Mouse (Mus musculus) hindbrain, embryonic 11.5 days (tissue): ENCODE measurements around the gene Myh1. TPM values are rescaled to one million over a fixed set of nuclear protein-coding genes. Genes with fewer than 3 reads are reported as not detected.

Source experiments
- ATAC-seq: fragments of 200-750 bp; cut with Nextera tagmentation; 2 replicates; pipeline ENCODE4 v1.8.0; 2017; ENCODE audit warnings: mild to moderate bottlenecking, moderate TSS enrichment, moderate library complexity; ENCODE audit not compliant: low FRiP score
- DNase-seq: peaks from one replicate; pipeline ENCODE4 v3.0.0-alpha.2; 2015; ENCODE audit warnings: low spot score
- H3K27ac ChIP-seq: fragments of 300-500 bp; sonication (generic); 2 replicates; pipeline ENCODE4 v1.5.1; 2014; ENCODE audit warnings: mild to moderate bottlenecking, low read depth, low read length
- H3K27me3 ChIP-seq: fragments of 300-500 bp; sonication (generic); 2 replicates; pipeline ENCODE4 v1.6.1; 2014; ENCODE audit warnings: mild to moderate bottlenecking, low read length, moderate library complexity, mixed read lengths; ENCODE audit not compliant: control insufficient read depth, insufficient read depth
- H3K36me3 ChIP-seq: fragments of 300-500 bp; sonication (generic); 2 replicates; pipeline ENCODE4 v1.6.1; 2014; ENCODE audit warnings: mild to moderate bottlenecking, low read length, moderate library complexity, mixed read lengths; ENCODE audit not compliant: control insufficient read depth, insufficient read depth
- H3K4me1 ChIP-seq: fragments of 300-500 bp; sonication (generic); replicated peaks from 2 replicates; pipeline ENCODE4 v1.6.1; 2014; ENCODE audit warnings: low read length, mixed read lengths; ENCODE audit not compliant: control insufficient read depth, insufficient read depth
- H3K4me2 ChIP-seq: fragments of 300-500 bp; sonication (generic); replicated peaks from 2 replicates; pipeline ENCODE4 v1.6.1; 2014; ENCODE audit warnings: mild to moderate bottlenecking, low read depth, low read length
- H3K4me3 ChIP-seq: fragments of 300-500 bp; sonication (generic); 2 replicates; pipeline ENCODE4 v1.5.1; 2014; ENCODE audit warnings: low read depth, low read length
- H3K9ac ChIP-seq: fragments of 300-500 bp; sonication (generic); 2 replicates; pipeline ENCODE4 v1.6.1; 2014; ENCODE audit warnings: low read depth, low read length
- H3K9me3 ChIP-seq: fragments of 300-500 bp; sonication (generic); 2 replicates; pipeline ENCODE4 v1.6.1; 2016; ENCODE audit warnings: low read length; ENCODE audit not compliant: control insufficient read depth
- WGBS: fragments of 180-500 bp; shearing (Covaris S2); extraction: QIAGEN DNeasy Blood & Tissue Kit; methylation state at CpG from one replicate; pipeline ENCODE4 v1.1.7; 2014; 5-methylcytosine and 5-hydroxymethylcytosine counted together
- polyA plus RNA-seq: library from polyadenylated mRNA; unstranded; fragments of >200 nt; fragmentation: Nextera tagmentation; extraction: Ambion mirVana; gene quantifications from 2 replicates; pipeline ENCODE4 v1.2.1, GENCODE M21; 2014

The Myh1 gene
- polyA plus RNA-seq, 1 experiment from 2014 or later = 0.03 TPM

DNA sequence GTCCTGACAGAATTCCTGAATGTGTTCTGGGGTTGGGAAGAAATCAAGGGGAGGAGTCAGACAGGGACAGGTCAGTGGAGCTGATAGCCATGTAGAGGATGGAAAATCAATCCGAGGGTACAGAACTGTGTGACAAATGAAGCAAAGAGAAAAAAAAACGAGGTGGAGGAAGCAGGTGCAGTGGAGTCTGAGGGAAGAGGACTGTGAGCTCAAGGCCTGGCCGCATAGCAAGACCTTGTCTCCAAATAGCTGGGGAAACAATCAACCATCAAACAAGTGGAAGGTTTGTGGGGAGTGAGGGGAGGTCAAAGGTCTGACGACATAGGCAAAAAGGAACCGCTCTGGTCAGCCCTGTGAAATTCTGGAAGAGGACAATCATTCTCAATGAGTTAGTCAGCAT, 35.0 kb upstream of the Myh1 start:
- H3K27ac ChIP-seq = no peak overlapping the region
- DNase-seq (no peak), ATAC-seq (no peak)
- no peak overlapping the region for H3K9ac ChIP-seq
- H3K4me1 ChIP-seq = no peaks in the 10 kb centered on the region
- H3K27me3 ChIP-seq = no peaks in the 10 kb centered on the region
- 48% methylated on average over 5 of the region's 5 CpGs for WGBS
- H3K4me3 ChIP-seq = no peak overlapping the region
- no peaks in the 10 kb centered on the region for H3K9me3 ChIP-seq
- H3K4me2 ChIP-seq = no peak overlapping the region
- no peaks in the 10 kb centered on the region for H3K36me3 ChIP-seq

- H3K27me3 ChIP-seq = no peaks in the 10 kb centered on the region
- H3K27ac ChIP-seq = no peak overlapping the region
- ATAC-seq (no peak), DNase-seq (peak; percentile 10)
- WGBS = 48% methylated on average over 5 of the region's 5 CpGs
- no peaks in the 10 kb centered on the region for H3K4me1 ChIP-seq
- no peak overlapping the region for H3K4me2 ChIP-seq
- no peaks in the 10 kb centered on the region for H3K9me3 ChIP-seq
- H3K36me3 ChIP-seq = no peaks in the 10 kb centered on the region
- no peak overlapping the region for H3K9ac ChIP-seq
- H3K4me3 ChIP-seq = no peak overlapping the region
Measured at GRCm38 (mm10) chr11:67169301-67169700, 30.6 kb upstream of the Myh1 start.

DNA sequence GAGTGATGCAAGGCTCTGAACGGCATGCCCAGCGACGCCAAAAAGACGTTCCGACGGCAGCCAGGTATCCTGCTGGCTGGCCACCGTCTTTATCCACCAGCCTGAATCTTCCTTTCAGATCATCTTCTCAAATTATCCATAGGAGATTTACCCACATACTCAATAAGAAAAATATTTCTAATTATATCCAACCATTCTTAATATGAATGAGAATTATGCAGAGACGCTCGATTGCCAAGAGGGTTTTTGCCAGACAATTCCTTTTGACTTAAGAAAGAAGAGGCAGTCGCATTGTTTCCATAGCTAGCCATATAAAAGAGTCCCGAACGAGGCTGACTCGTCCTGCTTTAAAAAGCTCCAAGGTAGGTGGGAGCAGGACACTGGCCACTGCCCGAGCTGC, 29.1 kb upstream of the Myh1 start, which contains the start of gene Myh2:
Gene Myh2, plus strand, starts transcription at position 301 of the 400 bp plus-strand sequence.
- no peak for DNase-seq
- no peak within 1 kb of the TSS for H3K4me2 ChIP-seq
- no peak for ATAC-seq
- H3K27me3 ChIP-seq = no peaks in the 10 kb centered on the region
- no peaks in the 10 kb centered on the region for H3K4me1 ChIP-seq
- WGBS = 73% methylated on average over 14 of the region's 14 CpGs
- no peak within 1 kb of the TSS for H3K27ac ChIP-seq
- no peaks in the 10 kb centered on the region for H3K36me3 ChIP-seq
- H3K9me3 ChIP-seq = no peaks in the 10 kb centered on the region
- no peak within 1 kb of the TSS for H3K9ac ChIP-seq
- H3K4me3 ChIP-seq = no peak within 1 kb of the TSS

DNA sequence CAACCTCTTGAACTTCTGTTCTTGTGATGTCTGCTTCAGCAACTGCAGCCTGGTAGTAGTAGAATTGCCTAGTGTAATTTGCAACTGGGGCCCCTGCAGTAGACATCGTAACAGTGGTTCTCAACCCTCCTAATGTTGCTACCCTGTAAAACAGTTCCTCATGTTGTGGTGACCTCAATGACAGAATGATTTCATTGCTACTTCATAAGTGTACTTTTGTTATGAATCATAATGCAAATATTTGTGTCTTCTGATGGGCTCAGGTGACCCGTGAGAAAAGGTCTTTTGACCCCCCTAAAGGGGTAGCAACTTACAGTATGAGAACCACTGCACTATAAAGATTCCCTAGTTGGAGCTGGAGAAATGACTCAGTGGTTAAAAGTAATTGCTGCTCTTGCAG, 27.4 kb upstream of the Myh1 start:
- H3K9ac ChIP-seq = no peak overlapping the region
- H3K27ac ChIP-seq = no peak overlapping the region
- no peak overlapping the region for H3K4me3 ChIP-seq
- ATAC-seq = no peak
- no peaks in the 10 kb centered on the region for H3K9me3 ChIP-seq
- no peaks in the 10 kb centered on the region for H3K27me3 ChIP-seq
- DNase-seq = no peak
- 94% methylated on average over 2 of the region's 2 CpGs for WGBS
- no peaks in the 10 kb centered on the region for H3K4me1 ChIP-seq
- H3K4me2 ChIP-seq = no peak overlapping the region
- H3K36me3 ChIP-seq = no peaks in the 10 kb centered on the region

DNA sequence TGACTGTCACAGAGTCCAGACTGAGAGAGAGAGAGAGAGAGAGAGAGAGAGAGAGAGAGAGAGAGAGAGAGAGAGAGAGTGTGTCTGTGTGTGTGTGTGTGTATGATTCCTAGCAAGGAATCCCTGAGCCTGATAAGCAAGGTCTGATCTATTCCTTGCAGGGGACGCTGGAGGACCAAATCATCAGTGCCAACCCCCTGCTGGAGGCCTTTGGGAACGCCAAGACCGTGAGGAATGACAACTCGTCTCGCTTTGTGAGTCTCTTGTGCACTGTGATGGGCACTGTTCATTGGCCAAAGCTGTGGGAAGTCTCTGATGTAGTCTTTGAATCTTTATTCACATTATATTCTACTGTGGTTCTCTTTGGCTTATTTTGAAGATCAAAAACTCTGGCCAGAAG, 23.5 kb upstream of the Myh1 start:
- no peaks in the 10 kb centered on the region for H3K9me3 ChIP-seq
- H3K36me3 ChIP-seq = no peaks in the 10 kb centered on the region
- no peak overlapping the region for H3K4me2 ChIP-seq
- ATAC-seq (no peak), DNase-seq (no peak)
- H3K27me3 ChIP-seq = no peaks in the 10 kb centered on the region
- no peaks in the 10 kb centered on the region for H3K4me1 ChIP-seq
- 63% methylated on average over 5 of the region's 5 CpGs for WGBS
- no peak overlapping the region for H3K27ac ChIP-seq
- no peak overlapping the region for H3K9ac ChIP-seq
- H3K4me3 ChIP-seq = no peak overlapping the region

- no peak for DNase-seq
- Histone ChIP-seq H3K27ac (no peak overlapping the region), H3K4me2 (no peak overlapping the region), H3K36me3 (no peaks in the 10 kb centered on the region), H3K4me3 (no peak overlapping the region), H3K9me3 (no peaks in the 10 kb centered on the region), H3K27me3 (no peaks in the 10 kb centered on the region), H3K4me1 (no peaks in the 10 kb centered on the region), H3K9ac (no peak overlapping the region)
- WGBS = 84% methylated on average over 10 of the region's 10 CpGs
- no peak for ATAC-seq
Measured at GRCm38 (mm10) chr11:67190316-67190715, 9.5 kb upstream of the Myh1 start.

DNA sequence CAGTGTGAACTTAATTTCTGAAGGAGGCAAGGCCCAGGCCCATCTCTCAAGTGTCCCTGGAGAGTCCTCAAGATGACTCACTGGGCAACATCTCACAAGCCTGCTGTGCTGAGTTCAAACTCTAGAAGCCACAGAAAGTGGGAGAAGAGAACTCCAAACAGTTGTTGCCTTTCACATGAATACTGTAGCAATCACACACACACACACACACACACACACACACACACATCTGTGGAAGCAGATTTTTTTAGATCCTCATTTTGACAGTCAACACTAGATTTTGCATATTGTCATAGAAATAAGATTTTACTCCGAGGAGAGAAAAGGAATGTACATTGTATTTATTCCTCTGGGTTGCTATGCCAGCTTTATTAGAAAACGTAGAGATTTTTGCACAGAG, 9.0 kb upstream of the Myh1 start:
- WGBS = 91% methylated on average over 2 of the region's 2 CpGs
- Histone ChIP-seq H3K36me3 (no peaks in the 10 kb centered on the region), H3K9me3 (no peaks in the 10 kb centered on the region), H3K27me3 (no peaks in the 10 kb centered on the region), H3K4me2 (no peak overlapping the region), H3K9ac (no peak overlapping the region), H3K27ac (no peak overlapping the region), H3K4me3 (no peak overlapping the region), H3K4me1 (no peaks in the 10 kb centered on the region)
- ATAC-seq (no peak), DNase-seq (no peak)

GRCm38 (mm10) chr11:67191496-67191895, 8.4 kb upstream of the Myh1 start:
- no peak for DNase-seq
- H3K36me3 ChIP-seq = no peaks in the 10 kb centered on the region
- no peak overlapping the region for H3K27ac ChIP-seq
- no peaks in the 10 kb centered on the region for H3K4me1 ChIP-seq
- no peak overlapping the region for H3K4me2 ChIP-seq
- H3K9ac ChIP-seq = no peak overlapping the region
- H3K27me3 ChIP-seq = no peaks in the 10 kb centered on the region
- ATAC-seq = no peak
- 92% methylated on average over 14 of the region's 14 CpGs for WGBS
- H3K4me3 ChIP-seq = no peak overlapping the region
- no peaks in the 10 kb centered on the region for H3K9me3 ChIP-seq

GRCm38 (mm10) chr11:67199321-67199720, 531 bp upstream of the Myh1 start:
- no peak for ATAC-seq
- Histone ChIP-seq H3K36me3 (no peaks in the 10 kb centered on the region), H3K27me3 (no peaks in the 10 kb centered on the region), H3K4me2 (no peak overlapping the region), H3K27ac (no peak overlapping the region), H3K9ac (no peak overlapping the region), H3K4me1 (no peaks in the 10 kb centered on the region), H3K4me3 (no peak overlapping the region), H3K9me3 (no peaks in the 10 kb centered on the region)
- WGBS = 65% methylated on average over 1 of the region's 1 CpGs
- no peak for DNase-seq
